Mouse (Mus musculus): ENCODE data around the gene Hoxb7. TPM values are rescaled to one million over a fixed set of nuclear protein-coding genes. Genes with fewer than 3 reads are reported as not detected.

The Hoxb7 gene
- polyA plus RNA-seq, 1 experiment from 2014 or later = not detected

DNA sequence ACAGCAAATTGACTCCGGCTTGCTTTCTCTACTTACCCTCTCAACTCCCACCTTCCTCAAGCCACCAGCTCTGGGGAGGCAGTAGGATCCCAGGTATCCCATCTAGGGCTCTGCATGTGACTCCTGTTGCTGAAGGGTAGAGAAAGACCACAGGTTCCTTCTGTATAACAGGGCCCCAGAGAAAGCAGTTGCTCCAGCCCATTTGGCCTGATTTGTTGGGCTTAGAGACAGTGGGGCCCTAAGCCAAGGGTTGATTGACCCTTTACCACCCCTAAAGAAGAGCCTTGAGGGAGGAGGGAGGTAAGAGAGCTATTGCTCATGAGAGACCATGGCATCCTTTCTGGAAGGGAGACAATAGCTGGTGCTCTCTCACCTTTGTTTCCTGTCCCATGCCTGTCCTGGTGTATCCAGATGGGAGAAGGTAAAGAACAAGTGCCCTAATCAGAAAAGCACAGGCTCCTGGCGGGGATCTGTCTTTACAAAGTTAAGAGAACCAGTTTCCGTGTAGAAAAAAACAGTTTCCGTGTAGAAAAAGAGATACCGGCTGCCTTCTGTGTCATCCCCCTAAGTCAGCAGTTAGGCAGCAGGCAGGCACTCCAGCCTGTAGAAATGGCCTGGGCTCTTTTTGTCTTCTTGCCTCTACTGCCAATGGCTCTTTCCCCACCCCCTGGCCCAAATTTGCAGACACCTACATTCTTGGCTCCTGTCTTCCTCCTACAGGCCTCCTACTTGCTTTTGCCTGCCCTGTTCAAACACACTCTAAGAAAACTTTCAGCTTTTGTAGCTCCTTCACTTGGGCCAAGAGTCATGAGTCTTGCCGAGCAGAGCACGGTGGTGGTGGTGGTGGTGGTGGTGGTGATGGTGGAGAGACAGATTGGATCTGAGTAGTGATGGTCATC lies 52.8 kb downstream of the Hoxb7 start:
- peak; percentile 54 for DNase-seq (ENCODE audit: low spot score)
- Histone ChIP-seq H3K27ac (ENCODE audit: low read depth, low read length) (no peak overlapping the region), H3K4me1 (replicated peaks; ENCODE audit: control insufficient read depth, insufficient read depth, low read length) (0 out of 2 replicates have a peak, but pooled peaks cover 2% of the 10 kb centered on the region)

More for the DNA sequence above, 52.8 kb downstream of the Hoxb7 start:
- Histone ChIP-seq H3K9ac (ENCODE audit: low read length) (no peak overlapping the region), H3K27me3 (ENCODE audit: control insufficient read depth, insufficient read depth, low read length) (peaks cover 97% of the 10 kb centered on the region), H3K4me3 (ENCODE audit: low read depth, low read length) (no peak overlapping the region), H3K4me2 (ENCODE audit: low read depth, low read length, severe bottlenecking) (no peak overlapping the region), H3K36me3 (ENCODE audit: control insufficient read depth, insufficient read depth, low read length) (no peaks in the 10 kb centered on the region), H3K9me3 (ENCODE audit: control insufficient read depth, low read length) (no peaks in the 10 kb centered on the region)
- WGBS = 9% methylated on average over 7 of the region's 7 CpGs
- no peak for ATAC-seq (replicated peaks; ENCODE audit: low FRiP score)

MicroRNAs encoded within 50 kb of the gene (microRNA counts, 519-probe panel; counts per million panel counts)
- microRNA mmu-miR-10a = 31.2 counts per million
- microRNA mmu-miR-196a = 31.2 counts per million

Small RNA genes lying within 50 kb of the gene (microRNA-seq; reads per million reads assigned to microRNA genes)
- gene Mir10a (ENCODE audit: insufficient number of aligned reads) (130 reads per million, percentile 37 among the genes with 10 or more reads in this experiment), gene Mir196a-1 (ENCODE audit: insufficient number of aligned reads) (not detected)

Other genes starting within 250 kb of the Hoxb7 start
- 22.8 and 26.1 TPM in 2 replicates for gene Ube2z, start 221.2 kb upstream of the Hoxb7 start, polyA plus RNA-seq (2014; fragmentation: Nextera tagmentation; extraction: Ambion mirVana)
- gene Atp5g1, start 211.0 kb upstream of the Hoxb7 start, polyA plus RNA-seq (2014; fragmentation: Nextera tagmentation; extraction: Ambion mirVana) = 440 and 449 TPM in 2 replicates
- not detected in 2 replicates for gene Calcoco2, start 174.7 kb upstream of the Hoxb7 start, polyA plus RNA-seq (2014; fragmentation: Nextera tagmentation; extraction: Ambion mirVana)
- gene Ttll6, start 152.8 kb upstream of the Hoxb7 start, polyA plus RNA-seq (2014; fragmentation: Nextera tagmentation; extraction: Ambion mirVana) = not detected in 2 replicates
- gene Hoxb13, start 92.3 kb upstream of the Hoxb7 start, polyA plus RNA-seq (2014; fragmentation: Nextera tagmentation; extraction: Ambion mirVana) = not detected in 2 replicates
- gene Hoxb9, start 15.2 kb upstream of the Hoxb7 start, polyA plus RNA-seq (2014; fragmentation: Nextera tagmentation; extraction: Ambion mirVana) = not detected in 2 replicates
- not detected in 2 replicates for gene Hoxb8, start 4.7 kb upstream of the Hoxb7 start, polyA plus RNA-seq (2014; fragmentation: Nextera tagmentation; extraction: Ambion mirVana)
- gene Hoxb6, start 5.9 kb downstream of the Hoxb7 start, polyA plus RNA-seq (2014; fragmentation: Nextera tagmentation; extraction: Ambion mirVana) = not detected in 2 replicates
- gene Hoxb5, start 16.7 kb downstream of the Hoxb7 start, polyA plus RNA-seq (2014; fragmentation: Nextera tagmentation; extraction: Ambion mirVana) = 0.21 TPM in 1 of 2 replicates, not detected in the other
- gene Hoxb4, start 31.6 kb downstream of the Hoxb7 start, polyA plus RNA-seq (2014; fragmentation: Nextera tagmentation; extraction: Ambion mirVana) = not detected in 2 replicates
- not detected in 2 replicates for gene Hoxb3, start 36.7 kb downstream of the Hoxb7 start, polyA plus RNA-seq (2014; fragmentation: Nextera tagmentation; extraction: Ambion mirVana)
- gene Hoxb2, start 63.9 kb downstream of the Hoxb7 start, polyA plus RNA-seq (2014; fragmentation: Nextera tagmentation; extraction: Ambion mirVana) = 0.12 TPM in 1 of 2 replicates, not detected in the other
- gene Hoxb1, start 79.1 kb downstream of the Hoxb7 start, polyA plus RNA-seq (2014; fragmentation: Nextera tagmentation; extraction: Ambion mirVana) = not detected in 2 replicates
- 2.6 and 3.9 TPM in 2 replicates for gene Skap1, start 178.0 kb downstream of the Hoxb7 start, polyA plus RNA-seq (2014; fragmentation: Nextera tagmentation; extraction: Ambion mirVana)

Measured in forebrain, embryonic 11.5 days (tissue).